Mouse (Mus musculus): Measurements from ENCODE around the gene Cobll1.

Gene Cobll1

GRCm38 (mm10) chr2:65196994-65197393 is 42.2 kb downstream of the Cobll1 start:
- no peak for DNase-seq (ENCODE audit: low spot score in 2 of 2)

- DNase-seq (ENCODE audit: low spot score in 2 of 2): no peak
These were observed 43.8 kb downstream of the Cobll1 start for GRCm38 (mm10) chr2:65195233-65196010.

GRCm38 (mm10) chr2:65193091-65193795 is 46.0 kb downstream of the Cobll1 start:
- no peak for DNase-seq (ENCODE audit: low spot score in 2 of 2)

GRCm38 (mm10) chr2:65191398-65191797 is 47.8 kb downstream of the Cobll1 start:
- no peak for DNase-seq (ENCODE audit: low spot score in 2 of 2)

- DNase-seq (ENCODE audit: low spot score in 2 of 2): no peak
These were observed 49.9 kb downstream of the Cobll1 start for GRCm38 (mm10) chr2:65189346-65189745.

GRCm38 (mm10) chr2:65188585-65188984 is 50.6 kb downstream of the Cobll1 start:
- no peak for DNase-seq (ENCODE audit: low spot score in 2 of 2)

- DNase-seq (ENCODE audit: low spot score in 2 of 2): no peak
These were observed 51.6 kb downstream of the Cobll1 start for GRCm38 (mm10) chr2:65187652-65188051.

GRCm38 (mm10) chr2:65187164-65187563 is 52.0 kb downstream of the Cobll1 start:
- no peak for DNase-seq (ENCODE audit: low spot score in 2 of 2)

GRCm38 (mm10) chr2:65182747-65183146 is 56.5 kb downstream of the Cobll1 start:
- no peak for DNase-seq (ENCODE audit: low spot score in 2 of 2)

- no peak for DNase-seq (ENCODE audit: low spot score in 2 of 2)
These were observed 57.5 kb downstream of the Cobll1 start for GRCm38 (mm10) chr2:65181736-65182135.

- no peak for DNase-seq (ENCODE audit: low spot score in 2 of 2)
These were observed 58.0 kb downstream of the Cobll1 start for GRCm38 (mm10) chr2:65181066-65181716.

GRCm38 (mm10) chr2:65175645-65176044 is 63.6 kb downstream of the Cobll1 start:
- no peak for DNase-seq (ENCODE audit: low spot score in 2 of 2)

- DNase-seq (ENCODE audit: low spot score in 2 of 2): no peak
These were observed 67.1 kb downstream of the Cobll1 start for GRCm38 (mm10) chr2:65172071-65172470.

- no peak for DNase-seq (ENCODE audit: low spot score in 2 of 2)
These were observed 67.7 kb downstream of the Cobll1 start for GRCm38 (mm10) chr2:65171516-65171915.

- no peak for DNase-seq (ENCODE audit: low spot score in 2 of 2)
These were observed 68.3 kb downstream of the Cobll1 start for GRCm38 (mm10) chr2:65170693-65171456.

- DNase-seq (ENCODE audit: low spot score in 2 of 2): no peak
These were observed 68.9 kb downstream of the Cobll1 start for GRCm38 (mm10) chr2:65170256-65170655.

- no peak for DNase-seq (ENCODE audit: low spot score in 2 of 2)
These were observed 75.2 kb downstream of the Cobll1 start for GRCm38 (mm10) chr2:65163990-65164389.

GRCm38 (mm10) chr2:65162625-65163024 is 76.6 kb downstream of the Cobll1 start:
- DNase-seq (ENCODE audit: low spot score in 2 of 2): no peak

- no peak for DNase-seq (ENCODE audit: low spot score in 2 of 2)
These were observed 77.5 kb downstream of the Cobll1 start for GRCm38 (mm10) chr2:65161715-65162114.

GRCm38 (mm10) chr2:65157981-65158651 is 81.1 kb downstream of the Cobll1 start:
- no peak for DNase-seq (ENCODE audit: low spot score in 2 of 2)

GRCm38 (mm10) chr2:65157325-65157724 is 81.9 kb downstream of the Cobll1 start:
- DNase-seq (ENCODE audit: low spot score in 2 of 2): no peak

Measured in urinary bladder, postnatal 4 days (tissue).